Mouse (Mus musculus): ENCODE data around the gene Chd6.

Chd6 gene

DNA sequence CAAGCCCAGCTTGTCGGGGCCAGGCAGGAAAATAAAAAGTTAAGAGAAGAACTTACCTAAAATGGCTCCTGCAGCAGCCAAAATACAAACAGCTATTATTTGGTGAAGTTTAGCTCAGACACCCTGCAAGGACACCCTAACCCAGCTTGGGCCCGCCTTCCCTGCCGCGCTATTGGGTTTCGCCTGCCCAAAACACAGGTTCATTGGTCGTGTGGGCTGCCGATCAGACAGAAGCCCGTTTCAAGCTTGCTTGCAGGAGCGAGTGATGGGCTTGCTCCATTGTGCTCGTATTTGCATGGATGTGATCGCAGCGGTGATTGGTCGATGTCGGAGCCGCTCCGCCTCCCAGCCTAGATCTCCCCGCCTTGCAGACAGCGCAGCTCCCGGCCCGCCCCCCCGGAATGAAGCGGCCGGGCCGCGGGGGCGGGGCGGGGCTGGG is at the start of gene Chd6:
Gene Chd6 (minus strand): TSS at position 143 of the 439 bp plus-strand sequence.
- peak; percentile 97 for DNase-seq

DNA sequence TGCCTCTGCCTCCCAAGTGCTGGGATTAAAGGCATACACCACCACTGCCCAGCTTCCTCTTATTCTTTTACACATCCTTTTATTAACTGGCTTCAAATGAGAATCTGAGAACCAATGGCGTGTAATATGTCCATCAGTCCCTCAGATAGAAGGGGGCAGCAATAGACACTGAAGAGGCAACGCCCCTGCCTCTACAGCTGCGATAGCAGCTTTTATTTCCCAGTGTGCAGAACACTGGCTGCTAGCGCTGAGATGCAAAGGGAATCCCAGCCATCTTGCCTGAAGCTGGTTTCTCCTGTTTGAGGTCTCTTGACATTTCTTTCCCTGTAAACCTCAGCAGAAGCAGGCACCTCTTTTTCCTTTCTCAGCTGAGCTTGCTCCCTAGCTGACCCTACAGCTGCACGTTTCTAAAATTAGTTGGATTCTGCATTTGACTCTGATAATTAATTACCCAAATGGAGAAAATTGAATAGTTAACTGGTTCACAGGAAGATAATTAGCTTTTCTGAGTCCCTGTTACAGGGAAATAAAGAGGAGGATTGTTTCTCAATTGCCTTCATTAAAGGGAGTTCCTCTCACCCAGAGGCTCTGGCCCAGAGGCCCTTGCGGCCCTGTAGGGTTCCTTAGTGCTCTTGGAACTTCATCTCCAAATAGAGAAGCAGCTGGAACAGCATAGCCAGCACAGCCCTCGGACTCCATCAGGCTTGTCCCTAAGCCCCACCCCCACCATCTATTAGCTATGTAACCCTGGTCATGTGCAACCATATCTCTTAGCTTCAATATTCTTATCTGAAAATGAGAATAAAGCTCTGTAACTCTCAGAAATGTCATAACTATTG is 41.3 kb upstream of the Chd6 start:
- DNase-seq: no peak

- no peak for DNase-seq
These were observed 39.6 kb upstream of the Chd6 start for GRCm38 (mm10) chr2:161148428-161149020.

- no peak for DNase-seq
These were observed 39.0 kb upstream of the Chd6 start for GRCm38 (mm10) chr2:161147656-161148427.

DNA sequence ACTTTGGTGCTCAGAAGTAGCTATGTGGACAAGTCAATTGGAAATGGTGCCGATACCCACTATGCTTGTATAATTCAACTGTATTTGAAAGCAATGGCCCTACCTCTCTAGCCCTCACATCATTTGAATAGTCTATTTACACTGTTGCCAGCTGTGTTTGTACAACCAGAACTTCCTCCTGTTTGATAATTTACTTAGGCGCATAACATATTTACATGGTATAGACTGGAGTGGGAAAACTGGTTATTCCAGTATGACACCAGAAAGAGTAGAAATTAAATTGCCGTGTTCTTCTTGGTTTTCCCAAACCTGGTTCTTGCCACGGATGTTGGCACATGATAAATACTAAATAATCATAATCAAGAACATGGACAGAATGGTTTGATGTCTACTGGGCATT is 35.9 kb upstream of the Chd6 start:
- DNase-seq: no peak

GRCm38 (mm10) chr2:161138672-161139536 is 30.0 kb upstream of the Chd6 start:
- no peak for DNase-seq

DNA sequence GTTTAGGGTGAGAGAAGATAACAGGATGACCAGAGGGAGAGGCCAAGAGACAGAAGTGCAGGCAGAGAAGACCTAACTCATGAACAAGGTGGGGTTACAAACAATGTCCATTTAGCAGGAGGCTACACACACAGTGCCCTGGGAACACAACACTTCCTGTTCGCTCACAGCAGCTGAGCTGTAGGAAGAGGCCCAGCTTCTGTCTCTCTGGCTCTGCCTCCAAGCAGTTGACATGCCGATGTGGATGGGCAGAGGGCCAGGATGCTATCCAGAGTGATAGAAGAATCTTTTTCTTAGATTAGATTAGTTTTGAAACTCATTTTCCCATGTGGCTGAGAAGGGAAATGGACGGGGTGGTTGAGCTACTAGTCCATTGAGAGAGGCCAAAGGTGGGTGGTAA is 28.1 kb upstream of the Chd6 start:
- DNase-seq: no peak

DNA sequence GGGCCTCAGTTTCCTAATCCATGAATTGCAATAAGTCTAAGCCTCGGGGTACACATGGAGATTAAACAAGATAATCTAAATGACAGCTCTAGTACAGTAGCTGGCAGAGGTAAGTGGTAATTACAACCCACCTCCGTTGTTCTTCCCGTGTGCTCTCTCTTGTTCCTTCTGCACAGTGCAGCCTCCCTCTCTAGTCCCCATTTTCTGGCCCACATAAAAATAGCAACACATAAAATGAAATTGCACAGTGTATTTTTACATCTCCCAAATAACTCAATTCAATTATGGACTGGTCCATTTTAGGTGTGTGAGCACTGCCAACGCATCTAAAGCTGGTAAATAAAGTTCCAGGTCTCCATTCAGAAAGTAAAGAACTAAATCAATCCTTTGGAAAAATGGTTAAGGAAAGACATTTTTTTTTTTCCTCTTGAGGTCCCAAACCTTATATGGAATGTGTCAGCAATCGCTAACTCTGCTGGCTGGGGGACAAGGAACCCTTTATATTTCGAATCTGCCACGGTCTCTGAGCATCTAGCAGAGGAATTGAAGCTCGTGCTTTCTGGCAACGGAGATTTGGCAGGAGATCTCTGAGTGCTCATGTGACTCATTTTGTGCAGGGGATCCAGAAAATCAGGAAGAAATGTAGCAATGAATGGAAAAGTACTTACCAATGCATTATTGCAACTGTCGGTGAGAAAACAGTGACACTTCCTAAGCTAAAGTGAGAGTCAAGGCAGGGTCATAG is 19.7 kb upstream of the Chd6 start:
- DNase-seq: no peak

- peak; percentile 3 for DNase-seq
These were observed 3.1 kb upstream of the Chd6 start for GRCm38 (mm10) chr2:161112011-161112410.

- DNase-seq: no peak
These were observed 535 bp upstream of the Chd6 start for GRCm38 (mm10) chr2:161109398-161109821.

GRCm38 (mm10) chr2:161108085-161108927 is 569 bp downstream of the Chd6 start:
- DNase-seq: peak; percentile 61

DNA sequence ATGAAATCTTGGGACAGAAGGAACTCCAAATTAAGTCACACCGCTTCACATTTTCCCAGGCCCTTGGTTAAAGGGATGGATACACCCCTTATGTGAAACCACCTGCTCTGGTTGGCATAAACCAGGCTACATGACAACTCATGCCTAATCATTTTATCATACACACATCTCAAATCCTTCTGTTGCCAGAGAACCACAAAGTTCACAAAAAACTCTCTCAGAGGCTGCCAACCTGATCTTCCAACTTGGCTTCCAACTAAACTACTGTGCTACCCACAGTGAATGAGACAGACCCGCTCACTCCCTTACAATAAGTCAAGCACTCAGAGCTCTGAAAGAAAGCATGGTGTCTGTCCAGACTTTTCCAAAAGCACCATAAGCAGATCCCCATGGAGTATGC is 1.6 kb downstream of the Chd6 start:
- DNase-seq: no peak

GRCm38 (mm10) chr2:161103769-161104168 is 5.1 kb downstream of the Chd6 start:
- no peak for DNase-seq

GRCm38 (mm10) chr2:161102102-161102501 is 6.8 kb downstream of the Chd6 start:
- no peak for DNase-seq

DNA sequence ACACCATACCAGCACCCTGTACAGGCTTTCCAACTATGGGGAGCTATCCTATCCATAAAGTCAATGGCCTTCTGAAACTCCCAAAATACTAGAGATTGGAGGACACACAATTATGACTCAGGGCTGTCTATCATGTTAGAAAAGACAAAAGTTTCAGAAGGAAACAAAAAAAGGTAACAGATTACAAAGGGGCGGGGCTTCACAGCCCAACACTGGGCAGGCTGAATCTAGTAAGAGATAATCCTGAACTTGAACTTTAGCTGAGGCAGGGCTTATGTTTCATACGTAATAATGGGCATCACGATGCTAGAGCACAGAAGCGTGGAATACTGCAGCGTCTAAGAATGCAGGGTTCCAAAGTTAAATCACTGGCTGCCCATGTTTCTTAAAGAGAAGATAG is 11.1 kb downstream of the Chd6 start:
- no peak for DNase-seq

DNA sequence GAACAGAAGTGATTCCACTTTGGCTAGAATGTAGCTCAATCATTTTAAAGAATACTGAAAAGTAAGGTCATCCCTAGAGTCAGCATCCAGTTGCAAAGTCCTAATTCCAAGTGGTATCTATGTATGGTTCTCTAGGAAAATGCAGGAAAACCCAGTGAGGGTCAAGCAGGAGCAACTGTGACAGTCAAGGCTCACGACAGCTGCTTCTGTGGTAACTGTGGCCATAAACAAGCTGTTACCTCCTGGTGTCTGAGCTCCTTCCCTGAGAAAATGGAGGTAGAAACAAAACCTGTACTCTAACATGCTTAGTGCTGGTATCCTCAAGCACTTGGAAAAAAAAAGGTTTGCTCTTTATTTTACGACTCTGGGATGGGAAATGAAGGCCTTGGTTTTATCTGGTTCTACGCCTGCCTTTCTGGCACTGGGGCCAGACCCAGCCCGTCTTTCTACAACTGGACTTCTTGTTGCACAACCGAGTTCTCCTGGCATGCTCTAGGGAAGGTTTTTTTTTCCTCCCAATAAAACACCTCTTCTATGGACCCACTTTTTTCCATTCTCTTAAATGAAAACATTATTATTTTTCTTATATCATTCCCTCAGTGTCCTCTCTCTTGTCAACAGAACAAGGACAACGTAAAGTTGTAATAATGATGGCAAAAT is 18.0 kb downstream of the Chd6 start:
- no peak for DNase-seq

DNA sequence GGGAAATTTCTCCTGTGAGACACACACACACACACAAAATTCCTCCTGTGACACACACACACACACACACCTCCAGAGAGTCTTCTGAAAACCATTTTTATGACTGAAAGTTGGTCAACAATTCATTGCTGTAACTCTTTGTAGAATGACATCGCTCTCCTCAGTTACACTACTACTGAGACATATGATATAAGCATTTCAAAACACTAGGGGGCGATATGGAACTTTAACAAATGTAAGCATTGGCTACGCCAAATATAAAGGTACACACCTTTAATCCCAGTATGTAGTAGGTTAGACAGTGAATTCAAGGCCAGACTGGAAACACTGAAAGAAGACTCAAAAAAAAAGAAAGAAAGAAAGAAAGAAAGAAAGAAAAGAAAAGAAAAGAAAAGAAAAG is 18.7 kb downstream of the Chd6 start:
- no peak for DNase-seq

DNA sequence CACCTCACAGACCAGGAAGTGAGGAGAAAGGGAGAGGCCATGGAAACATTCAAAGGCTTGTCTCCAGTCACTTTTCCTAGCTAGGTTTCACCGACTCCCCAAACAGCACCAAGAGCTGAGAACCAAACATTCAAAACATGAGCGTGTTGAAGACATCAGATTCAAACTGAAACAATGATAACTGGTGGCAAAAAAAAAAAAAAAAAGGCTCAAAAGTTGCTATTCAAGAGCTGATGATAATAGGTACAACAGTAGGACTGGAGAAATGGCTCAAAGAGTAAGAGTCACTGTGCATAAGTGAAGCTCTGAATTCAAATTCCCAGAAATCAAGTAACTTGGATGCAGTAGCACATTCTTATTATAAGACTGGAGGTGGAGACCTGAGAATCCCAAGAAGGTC is 30.3 kb downstream of the Chd6 start:
- DNase-seq: no peak

- DNase-seq: no peak
These were observed 32.6 kb downstream of the Chd6 start for GRCm38 (mm10) chr2:161076262-161076661.

- peak; percentile 38 for DNase-seq
These were observed 33.3 kb downstream of the Chd6 start for GRCm38 (mm10) chr2:161075553-161075952.

Measured in liver (tissue).